Mouse (Mus musculus): ENCODE data around the gene Hist1h1e. TPM values are rescaled to one million over a fixed set of nuclear protein-coding genes. Genes with fewer than 3 reads are reported as not detected.
A peak's percentile ranks its signal among the peaks of the same experiment; 100 is the strongest.

Gene Hist1h1e
- polyA plus RNA-seq, 1 experiment from 2014 or later: 9.6 TPM

- peak within 1 kb of the TSS; percentile 97 for H3K27ac ChIP-seq
- ATAC-seq (replicated peaks; ENCODE audit: insufficient number of reproducible peaks, insufficient read depth, low FRiP score, low read depth): peak; percentile 86
- peak within 1 kb of the TSS; percentile 73 for H3K4me2 ChIP-seq
- H3K36me3 ChIP-seq: no peaks in the 10 kb centered on the region
- no peaks in the 10 kb centered on the region for H3K9me3 ChIP-seq (replicated peaks)
- under 1% methylated on average over 18 of the region's 18 CpGs for WGBS
- H3K4me1 ChIP-seq (replicated peaks): peaks cover 28% of the 10 kb centered on the region
- peak within 1 kb of the TSS; percentile 54 for H3K4me3 ChIP-seq
- no peaks in the 10 kb centered on the region for H3K27me3 ChIP-seq
- H3K9ac ChIP-seq: peak within 1 kb of the TSS; percentile 58
These were observed 51.3 kb downstream of the Hist1h1e start, which contains the start of the genes Hist1h2ae and Hist1h2bg for GRCm38 (mm10) chr13:23571022-23571503. Gene Hist1h2ae, minus strand, starts transcription at chr13:23571220. Gene Hist1h2bg, plus strand, starts transcription at chr13:23571396.

Small RNAs within 50 kb of the gene (microRNA-seq; reads per million reads assigned to microRNA genes)
- gene Gm44359: not detected
- not detected for gene Gm44394

Other genes with a start within 250 kb of the Hist1h1e start
- 8.1 and 8.2 TPM in 2 replicates for gene Abt1, start 198.7 kb downstream of the Hist1h1e start, polyA plus RNA-seq (2015; fragmentation: Nextera tagmentation; extraction: Ambion mirVana)
- 0.85 and 1.4 TPM in 2 replicates for gene Btn1a1, start 156.7 kb downstream of the Hist1h1e start, polyA plus RNA-seq (2015; fragmentation: Nextera tagmentation; extraction: Ambion mirVana)
- 0.31 and 0.41 TPM in 2 replicates for gene Btn2a2, start 133.7 kb downstream of the Hist1h1e start, polyA plus RNA-seq (2015; fragmentation: Nextera tagmentation; extraction: Ambion mirVana)
- gene Hist1h4h, start 91.5 kb downstream of the Hist1h1e start, polyA plus RNA-seq (2015; fragmentation: Nextera tagmentation; extraction: Ambion mirVana): 5.4 and 5.7 TPM in 2 replicates
- 2.2 and 2.6 TPM in 2 replicates for gene Hist1h2af, start 88.7 kb downstream of the Hist1h1e start, polyA plus RNA-seq (2015; fragmentation: Nextera tagmentation; extraction: Ambion mirVana)
- 1.6 and 3.1 TPM in 2 replicates for gene Hist1h3g, start 87.1 kb downstream of the Hist1h1e start, polyA plus RNA-seq (2015; fragmentation: Nextera tagmentation; extraction: Ambion mirVana)
- 0.61 and 0.74 TPM in 2 replicates for gene Hist1h2bh, start 79.2 kb downstream of the Hist1h1e start, polyA plus RNA-seq (2015; fragmentation: Nextera tagmentation; extraction: Ambion mirVana)
- 0.16 and 0.25 TPM in 2 replicates for gene Hist1h3f, start 78.5 kb downstream of the Hist1h1e start, polyA plus RNA-seq (2015; fragmentation: Nextera tagmentation; extraction: Ambion mirVana)
- 0.62 and 0.66 TPM in 2 replicates for gene Hist1h4f, start 70.9 kb downstream of the Hist1h1e start, polyA plus RNA-seq (2015; fragmentation: Nextera tagmentation; extraction: Ambion mirVana)
- 0.18 and 0.23 TPM in 2 replicates for gene Hist1h1d, start 69.3 kb downstream of the Hist1h1e start, polyA plus RNA-seq (2015; fragmentation: Nextera tagmentation; extraction: Ambion mirVana)
- 1.7 and 2.4 TPM in 2 replicates for gene Hist1h3e, start 60.2 kb downstream of the Hist1h1e start, polyA plus RNA-seq (2015; fragmentation: Nextera tagmentation; extraction: Ambion mirVana)
- 33.7 and 35.5 TPM in 2 replicates for gene Hist1h2ae, start 51.3 kb downstream of the Hist1h1e start, polyA plus RNA-seq (2015; fragmentation: Nextera tagmentation; extraction: Ambion mirVana)
- gene Hist1h2bg, start 51.2 kb downstream of the Hist1h1e start, polyA plus RNA-seq (2015; fragmentation: Nextera tagmentation; extraction: Ambion mirVana): 4.3 and 4.6 TPM in 2 replicates
- gene Hist1h2bf, start 48.4 kb downstream of the Hist1h1e start, polyA plus RNA-seq (2015; fragmentation: Nextera tagmentation; extraction: Ambion mirVana): 0.97 and 1.5 TPM in 2 replicates
- 1.2 and 1.6 TPM in 2 replicates for gene Hist1h2ad, start 48.2 kb downstream of the Hist1h1e start, polyA plus RNA-seq (2015; fragmentation: Nextera tagmentation; extraction: Ambion mirVana)
- gene Hist1h3d, start 46.8 kb downstream of the Hist1h1e start, polyA plus RNA-seq (2015; fragmentation: Nextera tagmentation; extraction: Ambion mirVana): 2.0 and 2.2 TPM in 2 replicates
- gene Hist1h4d, start 41.0 kb downstream of the Hist1h1e start, polyA plus RNA-seq (2015; fragmentation: Nextera tagmentation; extraction: Ambion mirVana): 48.2 and 53.2 TPM in 2 replicates
- gene Hist1h2be, start 1.4 kb downstream of the Hist1h1e start, polyA plus RNA-seq (2015; fragmentation: Nextera tagmentation; extraction: Ambion mirVana): 1.7 and 1.9 TPM in 2 replicates
- gene Hist1h2ac, start 61.4 kb upstream of the Hist1h1e start, polyA plus RNA-seq (2015; fragmentation: Nextera tagmentation; extraction: Ambion mirVana): 0.50 and 0.74 TPM in 2 replicates
- 51.8 and 52.1 TPM in 2 replicates for gene Hist1h2bc, start 61.6 kb upstream of the Hist1h1e start, polyA plus RNA-seq (2015; fragmentation: Nextera tagmentation; extraction: Ambion mirVana)
- gene Hist1h1t, start 73.3 kb upstream of the Hist1h1e start, polyA plus RNA-seq (2015; fragmentation: Nextera tagmentation; extraction: Ambion mirVana): 0.14 TPM in 1 of 2 replicates, not detected in the other
- 2.4 and 2.7 TPM in 2 replicates for gene Hist1h4c, start 75.9 kb upstream of the Hist1h1e start, polyA plus RNA-seq (2015; fragmentation: Nextera tagmentation; extraction: Ambion mirVana)
- gene Hfe, start 88.3 kb upstream of the Hist1h1e start, polyA plus RNA-seq (2015; fragmentation: Nextera tagmentation; extraction: Ambion mirVana): 10.3 and 13.6 TPM in 2 replicates
- 38.8 and 41.2 TPM in 2 replicates for gene Hist1h1c, start 116.2 kb upstream of the Hist1h1e start, polyA plus RNA-seq (2015; fragmentation: Nextera tagmentation; extraction: Ambion mirVana)
- gene Hist1h3c, start 123.0 kb upstream of the Hist1h1e start, polyA plus RNA-seq (2015; fragmentation: Nextera tagmentation; extraction: Ambion mirVana): 2.0 and 4.1 TPM in 2 replicates
- gene Hist1h2bb, start 124.2 kb upstream of the Hist1h1e start, polyA plus RNA-seq (2015; fragmentation: Nextera tagmentation; extraction: Ambion mirVana): 1.2 and 1.9 TPM in 2 replicates
- gene Hist1h2ab, start 128.6 kb upstream of the Hist1h1e start, polyA plus RNA-seq (2015; fragmentation: Nextera tagmentation; extraction: Ambion mirVana): 15.3 and 20.4 TPM in 2 replicates
- gene Hist1h3b, start 129.7 kb upstream of the Hist1h1e start, polyA plus RNA-seq (2015; fragmentation: Nextera tagmentation; extraction: Ambion mirVana): 3.1 and 4.7 TPM in 2 replicates
- 1.2 and 1.7 TPM in 2 replicates for gene Hist1h4b, start 134.5 kb upstream of the Hist1h1e start, polyA plus RNA-seq (2015; fragmentation: Nextera tagmentation; extraction: Ambion mirVana)
- gene Hist1h4a, start 138.7 kb upstream of the Hist1h1e start, polyA plus RNA-seq (2015; fragmentation: Nextera tagmentation; extraction: Ambion mirVana): not detected in 2 replicates
- 1.5 and 2.4 TPM in 2 replicates for gene Hist1h3a, start 139.8 kb upstream of the Hist1h1e start, polyA plus RNA-seq (2015; fragmentation: Nextera tagmentation; extraction: Ambion mirVana)
- 0.76 and 0.98 TPM in 2 replicates for gene Hist1h1a, start 141.1 kb upstream of the Hist1h1e start, polyA plus RNA-seq (2015; fragmentation: Nextera tagmentation; extraction: Ambion mirVana)
- gene Trim38, start 147.4 kb upstream of the Hist1h1e start, polyA plus RNA-seq (2015; fragmentation: Nextera tagmentation; extraction: Ambion mirVana): not detected in 2 replicates
- gene Slc17a2, start 184.4 kb upstream of the Hist1h1e start, polyA plus RNA-seq (2015; fragmentation: Nextera tagmentation; extraction: Ambion mirVana): not detected in 2 replicates
- gene Slc17a3, start 216.9 kb upstream of the Hist1h1e start, polyA plus RNA-seq (2015; fragmentation: Nextera tagmentation; extraction: Ambion mirVana): 0.03 TPM in 1 of 2 replicates, not detected in the other
- gene Slc17a1, start 245.2 kb upstream of the Hist1h1e start, polyA plus RNA-seq (2015; fragmentation: Nextera tagmentation; extraction: Ambion mirVana): not detected in 2 replicates